Mouse (Mus musculus): Measurements from ENCODE around the gene Tshz2. TPM values are rescaled to one million over a fixed set of nuclear protein-coding genes. Genes with fewer than 3 reads are reported as not detected.

Tshz2 gene
- total RNA-seq, 2 experiments from 2014 or later = 29.8 to 29.9 TPM

DNA sequence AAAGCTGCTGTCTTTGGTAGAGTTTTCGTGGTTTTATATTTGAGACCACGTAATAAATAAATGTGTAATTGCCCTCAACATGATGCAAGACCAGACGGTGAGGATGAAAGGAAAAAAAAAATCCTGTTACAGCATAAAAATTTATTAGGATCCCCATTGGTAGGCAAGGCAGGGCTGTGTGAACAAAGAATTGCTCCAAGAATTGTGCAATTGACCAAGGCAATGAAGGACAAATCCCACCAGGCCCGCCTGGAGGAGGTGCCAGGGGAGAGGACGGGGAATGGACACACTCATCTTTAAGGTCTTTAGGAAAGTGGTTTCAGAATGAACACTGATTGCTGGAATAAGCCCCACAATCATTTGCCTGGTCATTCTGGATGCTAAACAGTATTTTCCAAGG lies 154.6 kb downstream of the Tshz2 start:
- DNase-seq (ENCODE audit: low spot score in 2 of 2) = no peak
- intact Hi-C loops (cut with DNase I) = no loop called here

DNA sequence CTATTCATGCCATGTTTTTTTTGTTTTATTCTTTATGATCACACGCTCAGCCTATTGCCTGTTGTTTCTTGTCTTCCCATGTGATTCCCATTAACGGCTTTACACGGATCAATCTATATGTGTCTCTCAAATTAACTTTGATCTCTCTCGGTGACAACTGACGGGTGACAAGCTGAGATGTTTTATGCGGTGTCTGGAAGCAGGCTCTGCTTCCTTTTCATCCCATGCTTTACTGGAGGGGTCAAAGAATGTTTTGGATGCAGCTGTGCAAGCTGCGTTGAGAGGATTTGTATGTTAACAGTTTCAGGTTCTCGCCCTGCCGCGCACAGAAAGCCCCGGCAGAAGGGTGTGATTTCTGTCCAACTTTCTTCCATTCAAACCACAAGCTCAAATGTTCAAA lies 155.1 kb downstream of the Tshz2 start:
- DNase-seq (ENCODE audit: low spot score in 2 of 2) = no peak
- intact Hi-C loops (cut with DNase I) = no loop called here

DNA sequence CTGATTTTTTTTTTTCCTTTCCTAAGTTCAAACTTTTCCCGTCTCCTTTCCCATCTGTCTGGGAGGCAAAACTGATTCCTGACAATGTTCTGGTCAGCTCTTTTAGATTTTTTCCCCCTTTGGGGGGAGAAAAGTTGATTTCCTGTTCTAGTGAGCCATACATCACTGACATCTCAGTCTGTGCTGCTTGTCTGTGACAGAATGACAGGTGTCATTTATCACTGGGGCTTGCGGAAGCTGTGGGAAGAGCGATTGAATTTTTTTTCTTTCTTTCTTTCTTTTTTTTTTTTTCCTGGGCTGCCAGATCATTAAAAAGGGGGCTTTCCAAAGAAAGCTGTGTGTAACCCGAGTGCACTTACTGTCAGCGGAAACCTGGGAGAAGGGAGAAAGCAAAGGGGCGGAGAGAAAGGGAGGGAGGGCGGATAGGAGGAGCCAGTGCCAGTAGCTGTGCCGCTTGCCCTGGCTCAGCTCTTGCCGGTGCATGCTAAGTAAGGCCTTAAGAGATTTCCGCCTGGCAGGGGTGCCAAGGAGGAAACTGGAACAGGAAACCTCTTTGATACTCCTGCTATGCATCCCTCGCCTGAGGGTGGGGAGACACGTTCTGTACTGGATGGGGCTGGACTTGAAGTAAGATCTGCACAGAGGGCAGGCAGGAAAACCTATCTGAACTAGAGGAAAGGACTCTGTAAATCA lies 157.8 kb downstream of the Tshz2 start:
- intact Hi-C loops (cut with DNase I) = no loop called here
- DNase-seq (ENCODE audit: low spot score in 2 of 2) = peak; percentile 9 to 23

DNA sequence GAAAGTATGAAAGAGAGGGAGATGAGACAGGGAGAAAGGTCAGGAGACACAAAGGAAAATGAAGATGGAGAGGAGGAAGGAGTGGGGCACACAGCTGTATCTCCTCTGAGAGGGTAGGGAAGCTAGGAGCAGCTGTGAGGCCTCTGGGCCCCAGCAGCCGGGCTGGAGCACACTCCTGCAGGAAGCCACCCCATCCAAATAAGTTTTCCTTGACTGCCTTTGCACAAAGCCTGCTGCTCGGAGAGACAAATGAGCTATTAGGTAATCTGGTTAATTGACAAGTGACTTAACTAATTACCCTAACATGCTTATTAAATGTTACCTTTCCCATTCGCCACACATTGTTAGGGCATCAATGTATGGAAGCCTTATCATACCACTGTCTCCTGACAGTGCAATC lies 159.9 kb downstream of the Tshz2 start:
- DNase-seq (ENCODE audit: low spot score in 2 of 2) = no peak
- intact Hi-C loops (cut with DNase I) = no loop called here

DNA sequence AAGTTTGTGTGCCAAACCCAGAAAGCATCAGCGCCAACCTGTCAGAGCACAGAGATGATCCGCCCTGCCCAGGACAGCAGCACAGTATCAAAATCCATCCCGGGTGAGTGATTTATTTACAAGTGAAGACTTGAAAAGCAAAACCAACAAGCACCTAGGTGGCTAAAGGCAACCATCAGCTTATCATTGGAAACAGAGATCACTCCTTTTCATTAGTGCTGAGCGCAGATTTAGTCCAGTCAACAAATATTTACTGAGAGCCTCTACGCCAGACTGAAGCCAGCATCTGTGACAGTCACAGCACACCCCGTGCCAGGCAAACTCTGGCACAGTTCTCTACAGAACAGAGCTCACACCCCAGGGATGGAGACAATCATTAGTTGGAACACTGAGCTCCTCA lies 169.4 kb downstream of the Tshz2 start:
- no peak for DNase-seq (ENCODE audit: low spot score in 2 of 2)
- intact Hi-C loops (cut with DNase I) = no loop called here

DNA sequence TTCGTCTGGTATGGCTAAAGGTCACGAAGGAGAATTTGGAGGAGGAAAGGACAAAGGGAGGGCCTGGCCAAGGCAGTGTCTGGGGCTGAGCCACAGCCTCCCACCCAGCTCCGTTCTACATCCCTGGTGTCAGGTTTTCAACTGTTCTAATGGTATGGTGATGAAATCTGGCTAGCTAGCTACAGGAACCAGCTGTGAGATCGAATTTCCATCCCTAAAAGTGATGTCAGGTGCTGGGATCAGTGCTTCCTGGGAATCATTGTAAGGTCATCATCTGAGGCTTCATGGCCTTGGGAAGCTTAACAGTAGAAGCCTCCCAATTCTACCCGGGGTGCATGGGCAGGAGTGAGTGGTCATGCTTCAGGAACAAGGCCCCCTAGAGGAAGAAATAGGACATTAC lies 171.6 kb downstream of the Tshz2 start:
- intact Hi-C loops (cut with DNase I) = no loop called here

DNA sequence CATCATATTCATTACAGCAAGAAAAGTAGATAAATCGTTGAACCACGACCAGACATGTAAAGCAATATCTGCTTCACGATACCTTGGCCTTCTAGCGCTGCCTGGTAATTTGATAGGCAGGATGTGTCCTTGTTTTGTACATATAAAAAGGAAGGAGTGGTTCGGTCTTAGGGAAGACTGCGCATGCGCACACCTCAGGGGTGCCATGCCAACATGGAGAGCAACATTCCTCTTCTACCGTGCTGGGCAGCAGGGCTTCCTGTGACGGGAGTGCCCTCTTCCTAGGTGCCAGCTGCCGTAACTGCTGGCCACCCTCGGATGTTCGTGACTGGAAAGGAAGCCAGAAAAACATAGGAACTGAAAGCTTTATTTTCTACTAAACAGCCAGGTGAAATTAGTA lies 172.7 kb downstream of the Tshz2 start:
- intact Hi-C loops (cut with DNase I) = no loop called here
- no peak for DNase-seq (ENCODE audit: low spot score in 2 of 2)

More for the DNA sequence above, 171.6 kb downstream of the Tshz2 start:
- no peak for DNase-seq (ENCODE audit: low spot score in 2 of 2)

DNA sequence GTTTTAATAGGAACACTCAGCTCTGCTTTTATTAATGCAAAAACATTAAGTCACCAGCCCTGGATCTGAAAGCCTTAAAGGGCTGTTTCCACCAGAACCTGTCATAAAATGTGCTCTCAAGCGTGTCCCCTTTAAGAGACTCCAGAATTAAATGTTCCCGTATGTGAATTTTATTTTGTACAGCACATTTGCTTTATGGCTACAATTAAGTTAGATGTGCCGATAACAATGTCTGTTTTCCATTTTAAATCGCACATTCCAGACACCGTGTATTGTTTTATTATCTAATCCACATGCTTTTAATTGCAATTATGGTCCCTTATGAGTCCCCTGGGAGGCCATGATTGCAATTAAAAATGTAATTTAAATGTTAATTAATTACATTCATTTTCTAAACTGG lies 178.8 kb downstream of the Tshz2 start:
- DNase-seq (ENCODE audit: low spot score in 2 of 2) = no peak
- intact Hi-C loops (cut with DNase I) = no loop called here

DNA sequence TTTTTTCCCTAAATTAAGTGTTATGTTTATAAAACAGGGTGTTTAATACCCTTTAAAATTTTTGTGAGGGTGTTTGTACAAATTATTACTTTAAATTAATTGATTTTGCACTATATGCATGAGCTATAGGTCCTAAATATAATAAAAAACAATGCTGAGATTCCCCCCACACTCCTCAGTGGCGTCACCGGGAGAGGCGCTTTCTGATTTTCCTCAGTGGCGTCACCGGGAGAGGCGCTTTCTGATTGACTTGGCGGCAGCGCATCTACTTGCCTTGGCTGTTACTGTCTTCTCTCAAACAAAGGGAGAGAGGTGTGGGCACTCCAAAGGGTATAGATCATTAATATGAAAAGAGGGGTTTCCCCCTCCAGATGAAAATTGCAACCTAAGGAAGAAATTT lies 179.2 kb downstream of the Tshz2 start:
- no peak for DNase-seq (ENCODE audit: low spot score in 2 of 2)
- intact Hi-C loops (cut with DNase I) = no loop called here

DNA sequence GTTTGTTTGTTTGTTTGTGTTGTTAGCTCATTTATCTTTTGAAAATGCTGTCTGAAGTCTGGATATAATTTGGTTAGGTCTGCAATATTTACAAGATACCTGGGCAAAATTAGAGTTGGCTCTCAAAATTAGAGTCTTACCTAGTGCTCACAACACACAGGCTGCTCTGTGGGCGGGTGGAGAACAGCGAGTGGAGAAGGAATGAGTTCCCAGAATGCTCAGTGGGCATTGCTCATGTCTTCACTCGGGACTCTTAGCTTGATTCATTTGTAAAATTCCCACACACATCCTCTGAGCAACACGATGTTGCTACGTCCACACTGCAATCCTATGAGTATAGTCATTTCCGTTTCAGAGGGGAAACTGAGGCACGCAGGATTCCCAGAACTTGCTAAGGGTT lies 180.1 kb downstream of the Tshz2 start:
- DNase-seq (ENCODE audit: low spot score in 2 of 2) = peak; percentile 21 to 67
- intact Hi-C loops (cut with DNase I) = no loop called here

DNA sequence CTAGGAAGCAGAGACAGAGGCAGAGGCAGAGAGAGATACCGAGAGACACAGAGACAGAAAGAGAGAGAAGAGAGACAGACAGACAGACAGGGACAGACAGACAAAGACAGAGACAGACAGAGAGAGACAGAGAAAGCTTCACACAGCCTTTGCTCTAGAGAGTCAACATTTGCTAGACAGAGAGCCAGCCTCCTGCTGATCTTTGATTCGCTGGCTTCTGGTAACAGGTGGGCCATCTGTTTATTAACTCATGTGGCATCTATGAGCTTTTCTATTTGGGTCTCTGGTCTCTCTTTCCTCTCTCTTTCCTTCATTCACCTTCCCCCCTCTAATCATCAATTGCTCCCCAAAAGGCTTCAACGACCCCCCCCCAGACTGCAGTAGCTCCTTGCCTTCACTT lies 181.5 kb downstream of the Tshz2 start:
- intact Hi-C loops (cut with DNase I) = no loop called here
- DNase-seq (ENCODE audit: low spot score in 2 of 2) = no peak

DNA sequence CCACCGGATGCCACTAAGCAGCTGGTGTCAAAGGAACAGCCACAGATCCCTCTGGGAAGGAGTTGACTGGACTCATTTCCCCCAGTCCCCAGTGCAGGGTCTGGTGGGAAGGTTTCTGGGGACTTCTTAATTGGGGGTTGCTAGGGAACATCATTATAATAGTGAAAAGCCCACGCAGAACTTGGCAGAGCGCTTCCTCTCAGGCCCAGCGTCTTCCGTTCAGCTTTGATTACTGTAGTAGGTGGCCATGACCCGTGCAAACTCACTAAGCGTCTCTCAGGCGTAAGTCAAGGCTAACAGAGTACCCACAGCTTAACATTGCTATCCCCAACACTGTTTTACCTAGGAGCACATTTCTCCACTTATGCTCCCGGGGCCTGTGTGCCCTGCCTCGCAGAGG lies 181.9 kb downstream of the Tshz2 start:
- peak in 1 of 2 experiments; percentile 11 for DNase-seq (ENCODE audit: low spot score in 2 of 2)
- intact Hi-C loops (cut with DNase I) = no loop called here

DNA sequence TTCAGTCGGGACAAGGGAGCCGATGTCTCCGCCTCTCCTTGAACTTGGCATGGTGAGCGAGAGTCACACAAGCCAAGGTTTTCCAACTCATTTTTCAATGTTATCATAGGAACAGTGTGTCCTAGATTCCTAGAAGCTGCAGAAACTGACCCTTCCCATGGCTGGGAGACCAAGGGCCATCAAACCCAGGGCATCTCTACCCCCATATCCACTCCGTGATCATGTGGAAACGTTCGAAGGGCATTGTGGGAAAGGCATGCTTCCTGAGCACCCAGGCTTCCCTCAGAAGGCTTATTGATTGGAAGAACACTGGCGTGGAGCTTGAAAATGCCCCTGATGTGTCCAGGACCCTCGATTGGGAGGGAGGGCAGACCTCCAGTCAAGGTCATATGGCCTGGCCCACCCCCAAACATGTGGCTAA lies 188.2 kb downstream of the Tshz2 start:
- intact Hi-C loops (cut with DNase I) = no loop called here
- no peak for DNase-seq (ENCODE audit: low spot score in 2 of 2)

DNA sequence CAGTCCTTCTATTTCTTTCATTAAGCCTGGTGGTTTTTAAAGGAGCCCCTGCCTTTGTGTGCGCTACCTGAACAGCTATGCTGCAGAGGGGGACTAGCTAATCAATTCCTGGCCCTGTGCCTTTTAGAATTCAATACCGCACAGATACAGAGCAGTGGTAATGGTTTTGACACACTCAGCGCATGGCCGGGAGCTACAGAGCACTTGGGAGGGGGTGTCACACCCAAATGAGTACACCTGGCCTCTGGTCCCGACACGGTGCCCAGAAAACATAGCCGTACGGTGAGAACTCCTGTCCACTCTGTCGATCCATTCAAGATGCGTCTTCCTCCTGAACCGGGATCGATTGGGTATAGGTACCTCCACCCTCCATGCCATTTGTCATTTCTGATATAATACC lies 193.1 kb downstream of the Tshz2 start:
- no peak for DNase-seq (ENCODE audit: low spot score in 2 of 2)
- intact Hi-C loops (cut with DNase I) = no loop called here

DNA sequence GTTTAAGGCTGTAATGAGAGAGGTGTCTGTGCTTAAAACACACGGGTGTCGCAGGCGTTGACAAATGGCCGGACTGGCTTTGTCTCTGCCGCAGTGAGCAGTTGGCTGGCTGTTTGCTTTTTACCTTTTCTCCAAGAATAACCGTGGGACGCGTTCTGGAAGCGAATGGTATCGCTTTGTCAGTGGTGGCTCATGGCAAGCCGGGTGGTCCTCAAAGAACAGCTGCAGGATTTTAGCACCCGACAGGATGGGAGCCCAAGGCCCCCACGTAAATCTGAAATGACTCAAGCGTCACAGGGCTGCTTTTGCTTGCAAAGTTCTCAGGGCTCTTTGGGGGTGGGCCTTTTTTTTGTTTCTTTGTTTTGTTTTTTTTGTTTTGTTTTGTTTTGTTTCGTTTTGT lies 193.5 kb downstream of the Tshz2 start:
- no peak for DNase-seq (ENCODE audit: low spot score in 2 of 2)
- intact Hi-C loops (cut with DNase I) = no loop called here

DNA sequence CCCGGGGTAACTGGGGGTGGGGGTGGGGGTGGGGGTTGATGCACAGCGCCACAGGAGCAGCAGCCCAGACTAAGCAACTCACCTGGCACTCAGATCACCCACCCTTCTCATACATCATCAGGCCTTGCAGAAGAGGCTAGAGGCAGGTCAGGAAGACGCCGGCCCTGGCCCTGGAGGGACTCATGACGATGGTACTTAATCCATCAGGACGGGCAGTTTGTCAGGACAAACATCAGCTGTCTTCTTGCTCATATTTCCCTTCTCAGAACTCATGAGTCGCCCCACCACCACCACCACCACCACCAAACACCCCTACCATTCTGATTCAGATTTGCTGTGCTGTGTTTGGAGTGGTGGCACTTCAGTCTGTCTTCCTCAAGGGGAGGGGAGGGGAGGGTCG lies 194.0 kb downstream of the Tshz2 start:
- intact Hi-C loops (cut with DNase I) = no loop called here
- DNase-seq (ENCODE audit: low spot score in 2 of 2) = no peak

DNA sequence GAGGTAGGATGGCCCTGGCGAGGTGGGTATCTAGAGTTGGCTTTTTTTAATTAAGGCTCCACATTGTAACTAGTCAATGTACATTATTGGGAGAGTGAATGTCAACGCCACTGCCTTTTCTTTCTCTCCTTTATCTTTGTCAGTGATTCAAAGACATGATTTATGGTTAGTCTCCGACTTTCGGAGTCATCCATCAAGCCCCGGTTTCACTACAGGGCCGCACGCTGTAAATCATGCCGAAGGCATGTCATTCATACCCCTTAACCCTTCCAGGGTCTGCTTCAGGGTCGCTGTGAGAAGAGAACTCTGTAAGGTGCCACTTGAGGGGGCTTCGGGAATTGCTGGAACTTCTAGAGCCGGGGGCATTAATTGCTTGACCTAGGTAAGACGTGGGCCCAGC lies 199.4 kb downstream of the Tshz2 start:
- DNase-seq (ENCODE audit: low spot score in 2 of 2) = no peak
- intact Hi-C loops (cut with DNase I) = no loop called here

DNA sequence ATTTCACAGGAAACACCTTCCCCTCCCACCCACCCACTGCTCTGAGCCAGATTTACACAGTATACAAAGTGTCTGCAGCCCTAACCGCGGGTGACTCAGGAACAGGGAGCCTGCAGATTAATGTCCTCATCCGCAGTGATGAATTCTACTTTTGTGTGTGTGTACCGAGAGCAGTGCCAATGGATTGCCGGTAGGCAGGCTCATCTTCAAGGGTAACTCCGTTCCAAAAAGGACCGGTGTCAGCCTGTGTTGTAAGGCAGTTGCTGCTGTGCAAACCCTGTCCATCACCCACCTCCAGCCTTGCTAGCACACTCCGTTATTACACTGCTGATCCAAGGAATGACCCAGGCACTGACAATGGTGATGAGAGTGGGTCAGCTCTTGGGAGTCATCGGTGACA lies 200.8 kb downstream of the Tshz2 start:
- no peak for DNase-seq (ENCODE audit: low spot score in 2 of 2)
- intact Hi-C loops (cut with DNase I) = no loop called here

DNA sequence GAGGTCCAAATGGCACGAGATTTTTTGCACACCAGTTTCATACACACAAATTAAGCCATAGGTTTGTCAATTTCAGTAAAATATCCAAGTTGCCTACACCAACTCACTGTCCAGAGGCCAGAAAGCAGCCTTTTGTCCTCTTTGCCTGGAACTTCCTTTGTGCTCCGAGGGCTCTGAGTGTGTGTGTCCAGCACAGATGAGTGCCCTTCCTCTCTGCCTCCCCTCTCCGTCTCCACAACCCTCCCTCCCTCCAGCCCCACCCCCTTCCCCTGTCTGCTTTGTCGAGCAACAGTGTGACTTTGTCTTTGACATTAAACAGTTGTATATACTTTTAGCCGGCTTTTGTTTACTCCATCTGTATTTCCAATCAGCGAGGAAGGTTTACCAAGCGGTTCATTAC lies 201.8 kb downstream of the Tshz2 start:
- intact Hi-C loops (cut with DNase I) = no loop called here
- DNase-seq (ENCODE audit: low spot score in 2 of 2) = no peak

DNA sequence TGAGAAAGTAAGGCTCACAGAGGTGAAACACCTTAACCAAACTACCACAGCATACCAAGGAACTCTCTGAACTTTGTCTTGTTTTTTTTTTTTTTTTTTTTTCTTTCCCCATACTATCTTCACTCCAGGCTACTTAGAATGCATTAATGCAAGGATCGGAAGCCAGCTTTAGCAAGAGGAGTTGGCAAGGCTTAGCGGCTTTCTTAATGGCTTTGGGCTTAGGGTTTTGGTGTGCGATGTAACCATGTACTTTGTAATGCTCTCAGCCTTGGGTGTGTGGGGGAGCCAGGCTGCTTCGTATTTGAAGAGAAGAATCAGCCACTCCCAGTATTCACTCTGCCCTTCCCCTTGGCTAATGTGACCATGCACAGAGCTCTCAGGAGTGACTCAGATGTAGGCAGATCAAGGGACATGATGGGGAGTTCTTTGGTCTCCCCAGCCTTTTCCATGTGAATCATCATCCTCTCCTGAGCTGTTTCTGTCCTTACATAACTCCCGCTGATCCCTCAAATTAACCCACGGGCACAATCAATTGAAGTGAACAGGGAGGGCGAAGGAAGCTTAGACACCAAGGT lies 204.3 kb downstream of the Tshz2 start:
- peak in 1 of 2 experiments; percentile 31 for DNase-seq (ENCODE audit: low spot score in 2 of 2)
- intact Hi-C loops (cut with DNase I) = no loop called here

DNA sequence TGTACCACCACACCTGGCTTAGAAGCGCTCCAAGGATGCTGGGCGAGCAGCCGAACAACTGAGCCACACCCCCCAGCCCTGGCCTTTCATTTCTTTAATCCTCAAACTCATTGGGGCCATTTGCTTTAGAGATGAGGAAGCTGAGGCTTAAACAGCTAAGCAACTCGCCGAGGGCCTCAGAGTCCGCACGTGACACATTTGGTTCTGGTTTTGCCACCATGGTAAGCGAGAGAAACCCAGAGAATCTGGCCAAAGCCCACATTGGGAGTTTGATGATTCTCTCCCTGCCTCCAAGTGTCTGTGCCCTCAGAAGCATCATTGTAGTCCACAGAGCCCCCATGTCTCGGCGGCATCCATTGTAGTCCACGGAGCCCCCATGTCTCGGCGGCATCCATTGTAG lies 205.7 kb downstream of the Tshz2 start:
- no peak for DNase-seq (ENCODE audit: low spot score in 2 of 2)
- intact Hi-C loops (cut with DNase I) = no loop called here

DNA sequence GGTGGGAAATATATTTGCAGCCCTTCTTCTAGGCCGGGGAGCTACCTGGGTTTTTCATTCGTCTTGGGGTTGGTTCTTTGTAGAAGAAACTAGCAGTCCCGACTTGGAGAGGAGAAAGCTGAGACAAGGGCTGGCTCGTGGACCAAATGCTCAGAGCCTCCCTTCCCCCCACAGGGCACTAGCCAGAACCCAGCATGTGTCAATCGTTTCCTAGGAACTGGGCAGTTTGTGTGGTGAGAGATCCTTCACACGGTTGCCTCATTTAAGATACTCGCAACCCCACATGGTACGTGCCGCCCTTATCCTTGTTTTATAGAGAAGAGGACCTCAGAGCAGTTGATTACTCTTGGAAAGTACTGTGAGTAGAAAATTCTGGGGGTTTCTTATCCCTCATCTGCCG lies 208.6 kb downstream of the Tshz2 start:
- DNase-seq (ENCODE audit: low spot score in 2 of 2) = no peak
- intact Hi-C loops (cut with DNase I) = no loop called here
